Mouse (Mus musculus) lung, embryonic 14.5 days (tissue): ENCODE results near the gene Gm9040. TPM values are rescaled to one million over a fixed set of nuclear protein-coding genes. Genes with fewer than 3 reads are reported as not detected.
"Not testable (repeated sequence)": the region's sequence is repeated elsewhere in the genome, so short reads cannot be mapped to it uniquely, and the experiment has no call there.

Experiments
- ATAC-seq: fragments of 200-750 bp; cut with Nextera tagmentation; 2 replicates; pipeline ENCODE4 v1.8.0; 2017; ENCODE audit warnings: mild to moderate bottlenecking, moderate TSS enrichment, moderate library complexity; ENCODE audit not compliant: insufficient read depth
- DNase-seq: peaks from one replicate; pipeline ENCODE4 v3.0.0-alpha.2; 2015
- H3K27ac ChIP-seq: fragments of 300-500 bp; sonication (generic); 2 replicates; pipeline ENCODE4 v1.5.1; 2014; ENCODE audit warnings: low read depth, mild to moderate bottlenecking, moderate library complexity
- H3K27me3 ChIP-seq: fragments of 300-500 bp; sonication (generic); 2 replicates; pipeline ENCODE4 v1.6.1; 2014; ENCODE audit warnings: low read length, control low read depth; ENCODE audit not compliant: insufficient read depth
- H3K36me3 ChIP-seq: fragments of 300-500 bp; sonication (generic); 2 replicates; pipeline ENCODE4 v1.6.1; 2014; ENCODE audit warnings: control low read depth; ENCODE audit not compliant: insufficient read depth
- H3K4me1 ChIP-seq: fragments of 300-500 bp; sonication (generic); 2 replicates; pipeline ENCODE4 v1.6.1; 2014; ENCODE audit warnings: antibody characterized with exemption, control low read depth; ENCODE audit not compliant: insufficient read depth
- H3K4me2 ChIP-seq: fragments of 300-500 bp; sonication (generic); 2 replicates; pipeline ENCODE4 v1.6.1; 2014; ENCODE audit warnings: mild to moderate bottlenecking
- H3K4me3 ChIP-seq: fragments of 300-500 bp; sonication (generic); 2 replicates; pipeline ENCODE4 v1.5.1; 2014; ENCODE audit warnings: low read depth, low read length
- H3K9ac ChIP-seq: fragments of 300-500 bp; sonication (generic); 2 replicates; pipeline ENCODE4 v1.6.1; 2014
- H3K9me3 ChIP-seq: fragments of 300-500 bp; sonication (generic); 2 replicates; pipeline ENCODE4 v1.6.1; 2016; ENCODE audit warnings: low read depth, low read length, control low read depth
- CTCF ChIP-seq: IDR thresholded peaks from 2 replicates; pipeline ENCODE4 v1.5.1; 2016; ENCODE audit warnings: antibody characterized with exemption, low read depth
- WGBS: fragments of 180-500 bp; shearing (Covaris S2); extraction: QIAGEN DNeasy Blood & Tissue Kit; methylation state at CpG from one replicate; pipeline ENCODE4 v1.1.7; 2014; 5-methylcytosine and 5-hydroxymethylcytosine counted together
- polyA plus RNA-seq: library from polyadenylated mRNA; unstranded; fragments of >200 nt; fragmentation: Nextera tagmentation; extraction: Ambion mirVana; gene quantifications from 2 replicates; pipeline ENCODE4 v1.2.1, GENCODE M21; 2014

The Gm9040 gene
- not detected in 2 replicates for polyA plus RNA-seq

DNA sequence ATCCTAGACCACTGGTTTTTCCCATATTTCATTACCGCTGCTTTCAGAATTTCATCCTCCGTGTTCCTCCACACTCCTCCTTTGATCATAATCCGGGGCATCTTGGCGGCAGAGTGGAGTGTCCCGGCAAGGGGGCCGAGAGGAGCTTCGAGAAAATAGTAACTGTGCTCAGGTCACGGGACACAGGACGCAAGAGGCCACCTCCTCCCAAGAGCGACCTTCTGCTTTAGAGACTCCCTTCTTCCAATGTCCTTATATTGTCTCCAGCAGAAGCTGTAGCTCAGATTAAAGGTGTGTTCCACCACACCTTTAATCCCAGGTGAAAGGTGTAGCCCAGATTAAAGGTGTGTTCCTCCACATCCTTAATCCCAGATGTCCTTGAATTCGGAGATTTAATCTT lies at the start of gene Gm9040:
Gene Gm9040 (minus strand): TSS at position 101 of the 400 bp plus-strand sequence.
- not testable (repeated sequence) for H3K9ac ChIP-seq, H3K4me2 ChIP-seq, ATAC-seq, H3K27ac ChIP-seq, H3K4me3 ChIP-seq, H3K9me3 ChIP-seq, H3K36me3 ChIP-seq, H3K4me1 ChIP-seq, DNase-seq, H3K27me3 ChIP-seq
- no CpG with 5 or more reads among the region's 11 CpGs for WGBS

DNA sequence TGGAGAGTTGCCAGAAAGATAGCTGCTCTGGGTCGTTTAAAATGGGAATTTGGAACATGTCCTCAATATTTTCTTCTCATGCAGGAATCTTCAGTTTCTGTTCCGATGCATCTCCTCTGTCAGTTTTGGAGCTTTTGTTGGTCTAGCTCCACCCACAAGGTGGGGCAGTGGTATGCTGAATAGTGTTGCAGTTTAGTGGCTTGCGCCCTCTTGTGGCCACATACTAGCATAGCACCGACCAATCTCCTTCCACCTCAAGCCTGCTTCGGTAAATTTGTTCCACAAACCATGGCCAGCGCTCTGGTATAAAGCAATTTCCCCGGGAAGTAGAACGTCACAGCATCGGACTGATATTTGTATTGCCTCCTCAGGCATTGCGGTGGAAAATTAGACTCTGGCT lies 43.7 kb upstream of the Gm9040 start:
- ATAC-seq = peak; percentile 91
- Histone ChIP-seq H3K36me3 (no peaks in the 10 kb centered on the region), H3K27ac (no peak overlapping the region), H3K4me1 (no peaks in the 10 kb centered on the region), H3K4me3 (no peak overlapping the region), H3K9ac (no peak overlapping the region), H3K27me3 (no peaks in the 10 kb centered on the region), H3K9me3 (no peaks in the 10 kb centered on the region), H3K4me2 (peak overlapping the region; percentile 36; the same call in 1 of the 2 replicates)
- 6% methylated on average over 10 of the region's 10 CpGs for WGBS
- DNase-seq = peak; percentile 96
- TF ChIP-seq CTCF = peak; percentile 99

DNA sequence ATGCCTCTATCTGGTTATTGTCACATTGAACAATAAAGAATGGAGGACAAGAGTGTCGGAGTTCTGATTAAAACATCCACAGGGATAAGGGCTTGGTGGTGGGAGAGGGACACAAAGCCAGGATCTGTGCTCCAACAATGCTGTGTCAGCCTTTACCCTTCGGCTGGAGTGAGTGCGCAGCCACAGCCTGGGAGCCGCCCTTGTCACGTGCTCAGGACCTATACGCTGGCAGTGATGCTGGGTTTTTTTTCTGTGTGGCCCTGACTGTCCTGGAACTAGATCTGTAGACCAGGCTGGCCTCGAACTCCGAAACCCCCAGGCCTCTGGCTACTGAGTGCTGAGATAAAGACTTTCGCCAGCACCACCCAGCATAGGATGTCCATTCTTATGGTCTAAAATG lies 42.7 kb upstream of the Gm9040 start:
- Histone ChIP-seq H3K4me1 (no peaks in the 10 kb centered on the region), H3K36me3 (no peaks in the 10 kb centered on the region), H3K9me3 (no peaks in the 10 kb centered on the region), H3K9ac (no peak overlapping the region), H3K27ac (no peak overlapping the region), H3K4me2 (no peak overlapping the region), H3K27me3 (no peaks in the 10 kb centered on the region), H3K4me3 (no peak overlapping the region)
- DNase-seq (no peak), ATAC-seq (peak; percentile 35; the same call in 1 of the 2 replicates)
- 90% methylated on average over 9 of the region's 9 CpGs for WGBS
- no peak for TF ChIP-seq CTCF

DNA sequence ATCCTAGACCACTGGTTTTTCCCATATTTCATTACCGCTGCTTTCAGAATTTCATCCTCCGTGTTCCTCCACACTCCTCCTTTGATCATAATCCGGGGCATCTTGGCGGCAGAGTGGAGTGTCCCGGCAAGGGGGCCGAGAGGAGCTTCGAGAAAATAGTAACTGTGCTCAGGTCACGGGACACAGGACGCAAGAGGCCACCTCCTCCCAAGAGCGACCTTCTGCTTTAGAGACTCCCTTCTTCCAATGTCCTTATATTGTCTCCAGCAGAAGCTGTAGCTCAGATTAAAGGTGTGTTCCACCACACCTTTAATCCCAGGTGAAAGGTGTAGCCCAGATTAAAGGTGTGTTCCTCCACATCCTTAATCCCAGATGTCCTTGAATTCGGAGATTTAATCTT lies 27.2 kb upstream of the Gm9040 start, which contains the start of gene Gm9049:
Gene Gm9049 (minus strand): TSS at position 101 of the 400 bp plus-strand sequence.
- H3K4me1 ChIP-seq, H3K27me3 ChIP-seq, H3K27ac ChIP-seq, H3K4me3 ChIP-seq, H3K36me3 ChIP-seq, H3K9me3 ChIP-seq, H3K9ac ChIP-seq, ATAC-seq, DNase-seq, H3K4me2 ChIP-seq: not testable (repeated sequence)
- WGBS = no CpG with 5 or more reads among the region's 11 CpGs

DNA sequence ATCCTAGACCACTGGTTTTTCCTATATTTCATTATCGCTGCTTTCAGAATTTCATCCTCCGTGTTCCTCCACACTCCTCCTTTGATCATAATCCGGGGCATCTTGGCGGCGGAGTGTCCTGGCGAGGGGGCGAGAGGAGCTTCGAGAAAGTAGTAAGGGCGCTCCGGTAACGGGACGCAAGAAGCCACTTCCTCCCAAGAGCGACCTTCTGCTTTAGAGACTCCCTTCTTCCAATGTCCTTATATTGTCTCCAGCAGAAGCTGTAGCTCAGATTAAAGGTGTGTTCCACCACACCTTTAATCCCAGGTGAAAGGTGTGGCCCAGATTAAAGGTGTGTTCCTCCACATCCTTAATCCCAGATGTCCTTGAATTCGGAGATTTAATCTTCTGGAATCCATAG lies 21.8 kb upstream of the Gm9040 start, which contains the start of gene Gm9048:
Gene Gm9048 (minus strand): TSS at position 101 of the 400 bp plus-strand sequence.
- not testable (repeated sequence) for DNase-seq, H3K9me3 ChIP-seq, H3K4me1 ChIP-seq, ATAC-seq, H3K36me3 ChIP-seq, H3K27me3 ChIP-seq, H3K9ac ChIP-seq, H3K27ac ChIP-seq, H3K4me3 ChIP-seq, H3K4me2 ChIP-seq
- no CpG with 5 or more reads among the region's 14 CpGs for WGBS

DNA sequence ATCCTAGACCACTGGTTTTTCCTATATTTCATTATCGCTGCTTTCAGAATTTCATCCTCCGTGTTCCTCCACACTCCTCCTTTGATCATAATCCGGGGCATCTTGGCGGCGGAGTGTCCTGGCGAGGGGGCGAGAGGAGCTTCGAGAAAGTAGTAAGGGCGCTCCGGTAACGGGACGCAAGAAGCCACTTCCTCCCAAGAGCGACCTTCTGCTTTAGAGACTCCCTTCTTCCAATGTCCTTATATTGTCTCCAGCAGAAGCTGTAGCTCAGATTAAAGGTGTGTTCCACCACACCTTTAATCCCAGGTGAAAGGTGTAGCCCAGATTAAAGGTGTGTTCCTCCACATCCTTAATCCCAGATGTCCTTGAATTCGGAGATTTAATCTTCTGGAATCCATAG lies 16.4 kb upstream of the Gm9040 start, which contains the start of gene Gm9046:
Gene Gm9046 (minus strand): TSS at position 101 of the 400 bp plus-strand sequence.
- not testable (repeated sequence) for H3K9me3 ChIP-seq, H3K27me3 ChIP-seq, H3K9ac ChIP-seq, H3K36me3 ChIP-seq, H3K4me1 ChIP-seq, H3K27ac ChIP-seq, H3K4me2 ChIP-seq, ATAC-seq, DNase-seq, H3K4me3 ChIP-seq
- WGBS = no CpG with 5 or more reads among the region's 14 CpGs

DNA sequence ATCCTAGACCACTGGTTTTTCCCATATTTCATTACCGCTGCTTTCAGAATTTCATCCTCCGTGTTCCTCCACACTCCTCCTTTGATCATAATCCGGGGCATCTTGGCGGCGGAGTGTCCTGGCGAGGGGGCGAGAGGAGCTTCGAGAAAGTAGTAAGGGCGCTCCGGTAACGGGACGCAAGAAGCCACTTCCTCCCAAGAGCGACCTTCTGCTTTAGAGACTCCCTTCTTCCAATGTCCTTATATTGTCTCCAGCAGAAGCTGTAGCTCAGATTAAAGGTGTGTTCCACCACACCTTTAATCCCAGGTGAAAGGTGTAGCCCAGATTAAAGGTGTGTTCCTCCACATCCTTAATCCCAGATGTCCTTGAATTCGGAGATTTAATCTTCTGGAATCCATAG lies 11.0 kb upstream of the Gm9040 start, which contains the start of gene Gm9045:
Gene Gm9045 (minus strand): TSS at position 101 of the 400 bp plus-strand sequence.
- H3K9me3 ChIP-seq, H3K9ac ChIP-seq, H3K36me3 ChIP-seq, H3K27ac ChIP-seq, DNase-seq, H3K27me3 ChIP-seq, H3K4me2 ChIP-seq, H3K4me1 ChIP-seq, ATAC-seq, H3K4me3 ChIP-seq: not testable (repeated sequence)
- no CpG with 5 or more reads among the region's 14 CpGs for WGBS

DNA sequence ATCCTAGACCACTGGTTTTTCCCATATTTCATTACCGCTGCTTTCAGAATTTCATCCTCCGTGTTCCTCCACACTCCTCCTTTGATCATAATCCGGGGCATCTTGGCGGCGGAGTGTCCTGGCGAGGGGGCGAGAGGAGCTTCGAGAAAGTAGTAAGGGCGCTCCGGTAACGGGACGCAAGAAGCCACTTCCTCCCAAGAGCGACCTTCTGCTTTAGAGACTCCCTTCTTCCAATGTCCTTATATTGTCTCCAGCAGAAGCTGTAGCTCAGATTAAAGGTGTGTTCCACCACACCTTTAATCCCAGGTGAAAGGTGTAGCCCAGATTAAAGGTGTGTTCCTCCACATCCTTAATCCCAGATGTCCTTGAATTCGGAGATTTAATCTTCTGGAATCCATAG lies 5.5 kb upstream of the Gm9040 start, which contains the start of gene Gm9044:
Gene Gm9044 (minus strand): TSS at position 101 of the 400 bp plus-strand sequence.
- not testable (repeated sequence) for H3K9ac ChIP-seq, H3K36me3 ChIP-seq, ATAC-seq, H3K9me3 ChIP-seq, H3K4me1 ChIP-seq, DNase-seq, H3K27me3 ChIP-seq, H3K27ac ChIP-seq, H3K4me3 ChIP-seq, H3K4me2 ChIP-seq
- WGBS = no CpG with 5 or more reads among the region's 14 CpGs
